Mouse (Mus musculus) ES-E14 (cell line): ENCODE measurements around the gene Lingo1. TPM values are rescaled to one million over a fixed set of nuclear protein-coding genes. Genes with fewer than 3 reads are reported as not detected.

Source experiments
- DNase-seq: peaks from one replicate; pipeline ENCODE4 v3.0.0-alpha.2; 2013; ENCODE audit warnings: low read depth, low spot score
- H3K27ac ChIP-seq: 2 replicates; pipeline ENCODE4 v1.5.1; 2012; ENCODE audit warnings: low read depth, mild to moderate bottlenecking, low read length, moderate library complexity, mixed read lengths; ENCODE audit not compliant: poor library complexity, insufficient read depth, severe bottlenecking
- H3K36me3 ChIP-seq: 2 replicates; pipeline ENCODE4 v1.6.1; 2012; ENCODE audit warnings: mild to moderate bottlenecking, low read length, moderate library complexity, mixed read lengths; ENCODE audit not compliant: control insufficient read depth, poor library complexity, insufficient read depth, severe bottlenecking
- H3K4me1 ChIP-seq, 2 experiments: fragments of 150-350 bp in 1 of 2; sonication (generic) in 1 of 2; 2 replicates each; pipeline ENCODE4 v1.6.1; 2012; ENCODE audit warnings: low read length in 2 of 2, mild to moderate bottlenecking in 1 of 2, mixed read lengths in 1 of 2; ENCODE audit not compliant: control insufficient read depth in 2 of 2, insufficient read depth in 2 of 2, poor library complexity in 1 of 2
- H3K4me3 ChIP-seq, 2 experiments: fragments of 150-350 bp in 1 of 2; sonication (generic) in 1 of 2; 2 replicates each; pipeline ENCODE4 v1.5.1; 2012; ENCODE audit warnings: low read length in 2 of 2, low read depth in 1 of 2, mild to moderate bottlenecking in 1 of 2, mixed read lengths in 1 of 2; ENCODE audit not compliant: insufficient read depth in 1 of 2, poor library complexity in 1 of 2, severe bottlenecking in 1 of 2
- H3K9ac ChIP-seq: 2 replicates; pipeline ENCODE4 v1.6.1; 2012; ENCODE audit warnings: low read depth, mild to moderate bottlenecking, low read length, mixed read lengths; ENCODE audit not compliant: poor library complexity, insufficient read depth, severe bottlenecking
- H3K9me3 ChIP-seq: fragments of 150-350 bp; sonication (generic); 2 replicates; pipeline ENCODE4 v1.6.1; 2012; ENCODE audit warnings: low read depth, mild to moderate bottlenecking, low read length; ENCODE audit not compliant: control insufficient read depth, insufficient read depth
- CHD2 ChIP-seq: IDR thresholded peaks from 2 replicates; pipeline ENCODE4 v1.6.1; 2014; ENCODE audit warnings: mild to moderate bottlenecking, low read depth, low read length, inconsistent platforms
- HCFC1 ChIP-seq: IDR thresholded peaks from 2 replicates; pipeline ENCODE4 v1.6.1; 2012; ENCODE audit warnings: low read length, inconsistent platforms, borderline replicate concordance; ENCODE audit not compliant: insufficient read depth
- MAFK ChIP-seq: IDR thresholded peaks from 2 replicates; pipeline ENCODE4 v1.6.1; 2014; ENCODE audit warnings: mild to moderate bottlenecking, low read depth, low read length, inconsistent platforms; ENCODE audit not compliant: insufficient read depth
- ZC3H11A ChIP-seq: IDR thresholded peaks from 2 replicates; pipeline ENCODE4 v1.6.1; 2012; ENCODE audit warnings: low read depth, mild to moderate bottlenecking, inconsistent platforms, low read length, borderline replicate concordance
- ZNF384 ChIP-seq: IDR thresholded peaks from 2 replicates; pipeline ENCODE4 v1.6.1; 2012; ENCODE audit warnings: low read depth, low read length, inconsistent platforms
- in situ Hi-C, 2 experiments: fragments of 600-800 bp; cut with MboI; formaldehyde crosslinking; loops; one replicate each; pipeline ENCODE4 v1.15.1; 2025; ENCODE audit warnings: low sequenced_read_pairs in 2 of 2, inconsistent platforms in 1 of 2; ENCODE audit not compliant: unreplicated experiment in 2 of 2
- total RNA-seq: library from RNA; depleted of rRNA; stranded (reverse); fragments of 300-350 nt; gene quantifications from 2 replicates; pipeline ENCODE4 v1.2.3, GENCODE M21; 2012; rRNA removed

The Lingo1 gene
- total RNA-seq, 1 experiment = 1.3 TPM

DNA sequence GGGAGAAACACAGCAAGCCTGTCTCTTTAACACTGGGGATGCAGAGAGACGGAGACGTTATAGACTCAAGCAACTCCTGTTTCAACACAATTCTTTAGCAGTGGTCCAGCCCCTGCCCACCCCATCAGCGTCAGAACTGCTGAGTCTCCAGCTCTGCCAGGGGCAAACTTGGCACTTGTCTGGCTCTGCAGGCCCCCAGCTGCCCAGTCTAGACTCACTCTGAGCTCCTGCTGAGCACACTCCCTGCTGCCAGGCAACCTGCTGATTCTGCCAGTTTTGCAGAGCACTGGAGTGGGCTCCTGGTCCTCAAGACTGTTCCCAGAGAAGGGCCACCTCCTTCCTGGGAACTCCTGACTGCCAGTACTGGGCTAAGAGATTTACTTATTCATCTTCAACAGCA is 214.6 kb downstream of the Lingo1 start:
- TF ChIP-seq HCFC1 (no peak), CHD2 (no peak), ZNF384 (no peak)
- DNase-seq = no peak
- H3K4me3 ChIP-seq = no peak overlapping the region
- no peaks in the 10 kb centered on the region for H3K36me3 ChIP-seq
- in situ Hi-C loops = no loop called here
- H3K9ac ChIP-seq = no peak overlapping the region
- H3K27ac ChIP-seq = no peak overlapping the region
- no peaks in the 10 kb centered on the region for H3K9me3 ChIP-seq
- H3K4me1 ChIP-seq = peaks cover 0 to 14% of the 10 kb centered on the region in 2 experiments; a peak in 1 of 4 replicates

DNA sequence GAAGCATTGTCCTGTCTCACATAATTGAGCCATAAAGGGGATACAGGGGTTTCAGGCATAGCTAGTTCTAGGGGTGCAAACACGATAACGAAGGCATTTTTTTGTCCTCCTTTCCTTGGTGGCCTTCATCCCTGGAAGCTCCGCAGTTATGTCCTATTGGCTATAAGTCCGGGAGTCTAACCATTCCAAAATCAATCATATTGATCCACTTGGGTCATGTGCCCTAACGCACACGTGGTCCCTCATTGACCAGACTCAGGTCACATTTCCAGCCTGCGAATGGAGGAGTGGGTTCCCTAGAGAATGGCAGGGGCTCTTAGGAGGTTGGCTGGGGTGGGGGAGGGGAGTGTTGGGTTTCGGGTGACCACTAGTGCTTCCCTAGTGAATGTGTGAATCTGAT is 215.3 kb downstream of the Lingo1 start:
- in situ Hi-C loops = no loop called here
- peaks cover 0 to 14% of the 10 kb centered on the region in 2 experiments; a peak in 1 of 4 replicates for H3K4me1 ChIP-seq
- DNase-seq = no peak

DNA sequence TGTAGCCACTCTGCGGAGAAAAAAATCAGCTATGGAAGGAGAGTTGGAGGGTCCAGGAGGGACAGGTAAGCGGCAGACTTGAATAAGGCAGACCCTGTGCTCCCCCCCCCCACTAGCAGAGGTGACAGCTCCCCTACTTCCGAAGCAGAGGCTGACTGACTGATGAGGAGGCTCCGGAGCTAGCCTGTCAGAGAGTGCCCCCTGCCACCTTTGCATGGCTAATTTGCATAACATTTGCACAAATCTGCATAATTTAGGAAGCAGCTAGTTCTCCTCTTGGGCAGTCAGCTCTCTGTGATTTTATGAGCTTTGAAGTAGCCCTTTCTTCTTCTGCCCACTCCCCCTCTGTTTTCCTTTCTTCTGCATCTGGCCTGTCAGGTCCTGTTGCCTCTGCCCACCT is 216.2 kb downstream of the Lingo1 start:
- in situ Hi-C loops = no loop called here
- Histone ChIP-seq H3K9me3 (no peaks in the 10 kb centered on the region), H3K27ac (no peak overlapping the region), H3K4me3 (no peak overlapping the region), H3K9ac (no peak overlapping the region), H3K4me1 (peaks cover 0 to 12% of the 10 kb centered on the region in 2 experiments; a peak in 1 of 4 replicates), H3K36me3 (no peaks in the 10 kb centered on the region)
- DNase-seq = no peak
- no peak for TF ChIP-seq MAFK
- TF ChIP-seq ZNF384 = no peak
- no peak for TF ChIP-seq HCFC1
- TF ChIP-seq ZC3H11A = no peak
- no peak for TF ChIP-seq CHD2

More for the DNA sequence above, 215.3 kb downstream of the Lingo1 start:
- no peaks in the 10 kb centered on the region for H3K36me3 ChIP-seq
- no peak overlapping the region for H3K27ac ChIP-seq
- H3K4me3 ChIP-seq = no peak overlapping the region
- no peak for TF ChIP-seq ZC3H11A
- no peak for TF ChIP-seq MAFK
- no peak for TF ChIP-seq CHD2
- no peak for TF ChIP-seq HCFC1
- H3K9me3 ChIP-seq = no peaks in the 10 kb centered on the region
- H3K9ac ChIP-seq = no peak overlapping the region

DNA sequence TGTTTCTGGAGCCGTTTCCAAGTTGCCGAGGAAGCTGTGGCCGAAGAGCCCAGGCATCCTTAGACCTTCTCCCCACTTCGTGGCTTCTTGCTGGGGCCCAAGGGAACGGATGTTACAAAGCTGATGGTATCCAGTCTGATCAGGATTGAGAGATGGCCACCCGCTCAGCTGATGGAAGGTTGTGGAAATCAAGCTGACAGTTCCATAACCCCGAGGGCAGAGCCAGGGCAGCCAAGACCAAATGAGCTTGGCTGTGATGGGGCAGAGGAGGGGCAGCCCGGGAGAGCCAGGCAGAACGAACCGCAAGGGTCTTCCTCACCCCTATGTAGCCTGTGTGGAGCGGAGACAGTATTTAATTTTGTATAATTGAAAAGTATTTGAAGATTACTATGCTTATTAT is 218.9 kb downstream of the Lingo1 start:
- Histone ChIP-seq H3K4me3 (no peak overlapping the region), H3K36me3 (no peaks in the 10 kb centered on the region), H3K4me1 (no peaks in the 10 kb centered on the region), H3K9ac (no peak overlapping the region), H3K27ac (no peak overlapping the region), H3K9me3 (no peaks in the 10 kb centered on the region)
- in situ Hi-C loops = no loop called here
- DNase-seq = no peak
- TF ChIP-seq CHD2 = no peak
- no peak for TF ChIP-seq MAFK
- TF ChIP-seq ZNF384 = no peak
- TF ChIP-seq ZC3H11A = no peak
- TF ChIP-seq HCFC1 = no peak

DNA sequence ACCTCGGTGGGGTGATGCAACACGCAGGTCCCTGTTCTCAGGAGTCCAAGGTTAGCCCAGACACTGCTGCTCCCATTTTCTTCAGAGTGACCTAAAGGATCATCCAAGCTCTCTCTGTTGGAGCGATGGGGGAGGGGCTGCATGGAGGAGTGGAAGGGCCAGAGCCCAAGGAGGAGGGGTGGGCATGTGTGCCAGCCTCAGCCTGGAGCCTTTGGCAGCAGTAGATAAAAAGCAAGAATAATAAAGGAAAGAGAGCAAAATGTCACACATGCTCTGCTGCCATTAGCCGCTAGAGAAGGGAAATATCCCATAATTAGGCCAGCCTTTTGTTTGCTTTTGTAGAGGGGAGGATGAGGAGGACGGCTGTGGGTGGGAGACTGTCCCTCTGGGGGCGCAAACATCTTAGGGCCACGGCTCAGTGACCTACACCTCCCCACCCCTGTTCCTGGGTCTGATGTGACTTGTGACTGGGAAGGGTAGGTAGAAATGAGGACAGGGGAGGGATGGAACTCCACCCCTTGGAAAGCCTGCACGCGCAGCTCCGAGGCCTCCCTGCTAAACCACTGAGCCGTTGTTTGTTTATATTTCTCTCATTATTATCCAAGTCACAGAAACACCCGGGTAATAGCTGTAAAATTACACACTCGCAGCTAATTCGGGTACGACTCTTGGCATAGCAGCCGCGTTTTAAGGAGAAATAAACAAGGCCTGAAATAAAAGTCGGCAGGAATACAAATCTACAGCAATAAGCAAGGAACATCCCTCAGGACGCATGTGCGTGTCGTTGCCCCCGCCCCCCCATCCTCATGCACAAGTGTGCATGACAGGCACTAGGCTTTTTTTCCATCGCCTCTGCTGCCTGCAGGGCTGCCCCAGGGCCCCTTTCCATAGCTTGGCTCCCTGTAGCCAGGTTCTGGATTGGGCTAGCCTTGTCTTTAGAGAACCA is 223.5 kb downstream of the Lingo1 start:
- DNase-seq = no peak
- TF ChIP-seq ZNF384 (no peak), HCFC1 (no peak), MAFK (no peak), ZC3H11A (no peak), CHD2 (no peak)
- in situ Hi-C loops = loop anchor here in 1 of 2 experiments (25.0 kb wide), 1 partner anchor 361 kb away; no protein-coding TSS in a partner anchor
- no peak overlapping the region for H3K9ac ChIP-seq
- no peak overlapping the region for H3K4me3 ChIP-seq
- H3K36me3 ChIP-seq = no peaks in the 10 kb centered on the region
- no peaks in the 10 kb centered on the region for H3K4me1 ChIP-seq
- no peaks in the 10 kb centered on the region for H3K9me3 ChIP-seq
- no peak overlapping the region for H3K27ac ChIP-seq

Other genes starting within 250 kb of the Lingo1 start
- not detected in 2 replicates for gene Odf3l1, start 68.2 kb upstream of the Lingo1 start, total RNA-seq
- gene Cspg4, start 68.6 kb upstream of the Lingo1 start, total RNA-seq = 1.3 and 2.1 TPM in 2 replicates
- gene Snx33, start 131.9 kb upstream of the Lingo1 start, total RNA-seq = 1.6 and 4.1 TPM in 2 replicates
- 106 and 108 TPM in 2 replicates for gene Imp3, start 141.0 kb upstream of the Lingo1 start, total RNA-seq
- 16.4 and 18.2 TPM in 2 replicates for gene Snupn, start 154.4 kb upstream of the Lingo1 start, total RNA-seq
- 3.0 and 6.8 TPM in 2 replicates for gene Ptpn9, start 198.5 kb upstream of the Lingo1 start, total RNA-seq